Mouse (Mus musculus): ENCODE measurements around the gene Hunk. TPM values are rescaled to one million over a fixed set of nuclear protein-coding genes. Genes with fewer than 3 reads are reported as not detected.

Gene Hunk
- total RNA-seq, 2 experiments from 2014 or later, result not detected

GRCm38 (mm10) chr16:90541191-90541590 is 155.4 kb downstream of the Hunk start:
- no peak for ATAC-seq (replicated peaks; ENCODE audit: low FRiP score, poor library complexity, severe bottlenecking)

GRCm38 (mm10) chr16:90542383-90542782 is 156.6 kb downstream of the Hunk start:
- ATAC-seq (replicated peaks; ENCODE audit: low FRiP score, poor library complexity, severe bottlenecking), result no peak

GRCm38 (mm10) chr16:90544175-90544574 is 158.4 kb downstream of the Hunk start:
- ATAC-seq (replicated peaks; ENCODE audit: low FRiP score, poor library complexity, severe bottlenecking), result no peak

GRCm38 (mm10) chr16:90545509-90545908 is 159.7 kb downstream of the Hunk start:
- no peak for ATAC-seq (replicated peaks; ENCODE audit: low FRiP score, poor library complexity, severe bottlenecking)

GRCm38 (mm10) chr16:90546591-90546990 is 160.8 kb downstream of the Hunk start:
- ATAC-seq (replicated peaks; ENCODE audit: low FRiP score, poor library complexity, severe bottlenecking), result no peak

GRCm38 (mm10) chr16:90547996-90548395 is 162.2 kb downstream of the Hunk start:
- ATAC-seq (replicated peaks; ENCODE audit: low FRiP score, poor library complexity, severe bottlenecking), result no peak

Other genes starting within 250 kb of the Hunk start
- 7.5 and 10.1 TPM in 2 replicates for gene Tiam1, start 242.2 kb upstream of the Hunk start, total RNA-seq (2015; ENCODE audit: low replicate concordance)
- gene Tiam1, start 242.2 kb upstream of the Hunk start, total RNA-seq (2017; ENCODE audit: low replicate concordance), result 9.6 and 28.4 TPM in 2 replicates
- gene Sod1, start 165.3 kb upstream of the Hunk start, total RNA-seq (2015; ENCODE audit: low replicate concordance), result 342 and 358 TPM in 2 replicates
- 292 and 427 TPM in 2 replicates for gene Sod1, start 165.3 kb upstream of the Hunk start, total RNA-seq (2017; ENCODE audit: low replicate concordance)
- 68.8 and 85.9 TPM in 2 replicates for gene Scaf4, start 101.5 kb upstream of the Hunk start, total RNA-seq (2015; ENCODE audit: low replicate concordance)
- 20.0 and 31.0 TPM in 2 replicates for gene Scaf4, start 101.5 kb upstream of the Hunk start, total RNA-seq (2017; ENCODE audit: low replicate concordance)